Mouse (Mus musculus): ENCODE measurements around the gene Cebpg.

- TF ChIP-seq GATA1 (IDR thresholded peaks at IDR 0.05; ENCODE audit: borderline replicate concordance, low read length) = no peak
- no peak for TF ChIP-seq FLI1 (IDR thresholded peaks at IDR 0.05; ENCODE audit: low read length)
Measured at GRCm38 (mm10) chr7:35013228-35013627, 43.1 kb downstream of the Cebpg start.
